Mouse (Mus musculus) stomach, postnatal 0 days (tissue): ENCODE measurements around the gene Mogat1.

Experiments
- CTCF ChIP-seq: IDR thresholded peaks from 2 replicates; pipeline ENCODE4 v1.5.1; 2016; ENCODE audit warnings: antibody characterized with exemption, low read depth, mild to moderate bottlenecking, moderate library complexity
- EP300 ChIP-seq: optimal IDR thresholded peaks from 2 replicates; pipeline ENCODE3; 2016; ENCODE audit warnings: antibody characterized with exemption

DNA sequence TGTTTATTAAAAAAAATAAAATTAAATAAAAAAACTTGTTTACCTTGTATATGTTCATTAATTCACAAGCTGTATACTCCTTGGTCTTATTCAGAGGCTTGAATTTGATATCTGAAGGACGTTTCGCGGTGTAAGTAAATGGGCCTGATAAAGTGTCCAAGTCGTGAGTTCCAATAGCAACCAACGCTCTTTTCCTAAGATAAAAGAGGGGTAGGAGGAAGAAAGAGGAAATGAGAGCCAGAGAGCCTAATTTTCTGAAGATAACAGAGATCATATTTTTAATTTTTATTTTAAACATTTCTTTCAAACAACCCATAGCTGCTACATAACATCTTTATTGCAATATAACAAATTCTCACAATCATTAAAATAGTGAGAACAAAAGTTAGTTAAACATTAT is 38.4 kb upstream of the Mogat1 start:
- TF ChIP-seq CTCF (no peak), EP300 (no peak)
